15 mouse cellular contexts compared by ENCODE assay signal in the genomic region with DNA sequence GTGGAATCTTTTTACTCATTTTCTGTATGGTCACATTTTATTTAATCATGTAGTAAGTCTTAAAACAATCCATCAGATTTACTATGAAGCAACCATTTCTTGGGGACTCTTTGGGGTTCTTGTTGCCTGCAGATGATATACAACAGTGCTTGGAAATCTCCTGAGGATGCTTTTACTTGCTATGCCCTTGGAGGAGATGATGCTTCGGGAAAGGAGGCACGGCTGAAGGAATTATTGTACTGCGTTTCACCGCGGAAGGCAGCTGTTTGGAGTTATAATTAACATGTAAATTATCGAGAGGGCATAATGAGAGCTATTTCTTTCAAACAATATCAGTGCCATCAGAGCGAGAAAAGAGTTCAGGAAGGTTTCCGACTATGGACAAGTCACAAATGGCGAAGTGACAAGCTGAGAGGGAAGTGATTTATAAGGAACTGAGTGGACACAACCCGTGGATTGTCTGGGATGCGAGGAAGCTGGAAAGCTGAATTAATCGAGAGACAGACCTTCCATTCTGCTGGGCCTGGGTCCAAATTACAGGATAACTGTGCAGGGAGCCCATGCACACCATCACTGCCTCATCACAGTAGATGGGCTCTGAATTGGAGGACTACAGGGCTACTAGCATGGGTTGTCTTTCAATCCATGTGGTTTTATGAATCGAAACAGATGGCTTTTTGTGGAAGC. TPM values are rescaled to one million over a fixed set of nuclear protein-coding genes. Genes with fewer than 3 reads are reported as not detected.
DNase-seq lines count a peak whose midpoint lies in the region; ATAC-seq and TF ChIP-seq lines count a peak whose summit lies in the region.
"Had no signal": no experiment of that assay in that cellular context is flagged by ENCODE, and none has a peak within 500 bp of the region (broad histone marks: within the 10 kb centered on the region; RNA-seq: fewer than 3 reads in every experiment).

No protein-coding gene starts in this region.

- peaks cover 13% of the 10 kb centered on the region; the same call in 1 of the 2 replicates for H3K36me3 ChIP-seq in midbrain, embryonic 14.5 days (ENCODE audit: control insufficient read depth, insufficient read depth, low read length)
- no peaks in the 10 kb centered on the region for H3K36me3 ChIP-seq in midbrain, embryonic 13.5 days
- 0 out of 2 replicates have a peak, but pooled peaks cover under 1% of the 10 kb centered on the region for H3K36me3 ChIP-seq in forebrain, postnatal 0 days (ENCODE audit: insufficient read depth)
- H3K36me3 ChIP-seq in neural tube, embryonic 14.5 days (ENCODE audit: control insufficient read depth, insufficient read depth, low read length): no peaks in the 10 kb centered on the region
- no peaks in the 10 kb centered on the region for H3K36me3 ChIP-seq in stomach, postnatal 0 days (ENCODE audit: control insufficient read depth, insufficient read depth, low read length)
- H3K36me3 ChIP-seq: heart, embryonic 12.5 days; lung, embryonic 15.5 days had no signal

- no peaks in the 10 kb centered on the region for H3K4me1 ChIP-seq in midbrain, embryonic 14.5 days (ENCODE audit: control insufficient read depth, insufficient read depth, low read length)
- peaks cover 15% of the 10 kb centered on the region; the same call in 1 of the 2 replicates for H3K4me1 ChIP-seq in midbrain, embryonic 13.5 days (replicated peaks)
- H3K4me1 ChIP-seq in forebrain, postnatal 0 days (ENCODE audit: insufficient read depth): peaks cover 5% of the 10 kb centered on the region; the same call in 1 of the 2 replicates
- H3K4me1 ChIP-seq in neural tube, embryonic 14.5 days (ENCODE audit: control insufficient read depth, insufficient read depth, low read length): peaks cover 12% of the 10 kb centered on the region
- no peaks in the 10 kb centered on the region for H3K4me1 ChIP-seq in stomach, postnatal 0 days (replicated peaks; ENCODE audit: control insufficient read depth, insufficient read depth)
- H3K4me1 ChIP-seq: heart, embryonic 12.5 days; lung, embryonic 15.5 days had no signal

- WGBS in midbrain, embryonic 14.5 days: 54% methylated on average over 13 of the region's 13 CpGs
- 57% methylated on average over 13 of the region's 13 CpGs for WGBS in midbrain, embryonic 13.5 days
- 23% methylated on average over 13 of the region's 13 CpGs for WGBS in forebrain, postnatal 0 days
- 19% methylated on average over 13 of the region's 13 CpGs for WGBS in neural tube, embryonic 14.5 days
- WGBS in stomach, postnatal 0 days: 85% methylated on average over 13 of the region's 13 CpGs

- no peaks in the 10 kb centered on the region for H3K27me3 ChIP-seq in midbrain, embryonic 14.5 days (ENCODE audit: control insufficient read depth, insufficient read depth, low read length)
- no peaks in the 10 kb centered on the region for H3K27me3 ChIP-seq in midbrain, embryonic 13.5 days
- no peaks in the 10 kb centered on the region for H3K27me3 ChIP-seq in forebrain, postnatal 0 days (ENCODE audit: insufficient read depth, low read length)
- no peaks in the 10 kb centered on the region for H3K27me3 ChIP-seq in neural tube, embryonic 14.5 days (ENCODE audit: control insufficient read depth, insufficient read depth, low read length)
- no peaks in the 10 kb centered on the region for H3K27me3 ChIP-seq in stomach, postnatal 0 days (ENCODE audit: control insufficient read depth, insufficient read depth, low read length)
- H3K27me3 ChIP-seq: CH12.LX; heart, embryonic 12.5 days; lung, embryonic 15.5 days had no signal

- H3K9me3 ChIP-seq in midbrain, embryonic 14.5 days (ENCODE audit: control insufficient read depth, low read length): no peaks in the 10 kb centered on the region
- H3K9me3 ChIP-seq in midbrain, embryonic 13.5 days: no peaks in the 10 kb centered on the region
- H3K9me3 ChIP-seq in forebrain, postnatal 0 days (ENCODE audit: low read length): no peaks in the 10 kb centered on the region
- no peaks in the 10 kb centered on the region for H3K9me3 ChIP-seq in neural tube, embryonic 14.5 days (ENCODE audit: control insufficient read depth, low read length)
- no peaks in the 10 kb centered on the region for H3K9me3 ChIP-seq in stomach, postnatal 0 days (ENCODE audit: control insufficient read depth, low read length)
- H3K9me3 ChIP-seq: heart, embryonic 12.5 days; lung, embryonic 15.5 days had no signal

- H3K4me2 ChIP-seq in midbrain, embryonic 14.5 days (ENCODE audit: low read length): no peak overlapping the region
- H3K4me2 ChIP-seq in midbrain, embryonic 13.5 days (replicated peaks): no peak overlapping the region
- H3K4me2 ChIP-seq in forebrain, postnatal 0 days (ENCODE audit: low read depth): 0 out of 2 replicates have a peak overlapping the region, but pooled peaks have one; percentile 15
- no peak overlapping the region; the same call in 1 of the 2 replicates for H3K4me2 ChIP-seq in neural tube, embryonic 14.5 days (ENCODE audit: low read depth, low read length)
- no peak overlapping the region for H3K4me2 ChIP-seq in stomach, postnatal 0 days (replicated peaks; ENCODE audit: low read depth)
- H3K4me2 ChIP-seq: heart, embryonic 12.5 days; liver, embryonic 11.5 days; lung, embryonic 15.5 days had no signal

- H3K9ac ChIP-seq in midbrain, embryonic 14.5 days (replicated peaks; ENCODE audit: low read length): no peak overlapping the region
- no peak overlapping the region for H3K9ac ChIP-seq in midbrain, embryonic 13.5 days (replicated peaks)
- H3K9ac ChIP-seq in forebrain, postnatal 0 days: no peak overlapping the region
- no peak overlapping the region for H3K9ac ChIP-seq in neural tube, embryonic 14.5 days (replicated peaks; ENCODE audit: low read depth, low read length)
- no peak overlapping the region for H3K9ac ChIP-seq in stomach, postnatal 0 days (ENCODE audit: low read length)
- H3K9ac ChIP-seq: heart, embryonic 12.5 days; lung, embryonic 15.5 days had no signal

- TF ChIP-seq EP300 in stomach, postnatal 0 days (optimal IDR thresholded peaks at IDR 0.05): no peak

- H3K27ac ChIP-seq in midbrain, embryonic 14.5 days (replicated peaks; ENCODE audit: low read depth, low read length): peak overlapping the region; percentile 50
- H3K27ac ChIP-seq in midbrain, embryonic 13.5 days: no peak overlapping the region
- H3K27ac ChIP-seq in forebrain, postnatal 0 days (ENCODE audit: low read depth, low read length): peak overlapping the region; percentile 55; the same call in 1 of the 2 replicates
- H3K27ac ChIP-seq in neural tube, embryonic 14.5 days (ENCODE audit: low read depth, low read length): 0 out of 2 replicates have a peak overlapping the region, but pooled peaks have one; percentile 45
- no peak overlapping the region for H3K27ac ChIP-seq in stomach, postnatal 0 days (replicated peaks)
- H3K27ac ChIP-seq: lung, embryonic 15.5 days had no signal

- ATAC-seq in midbrain, embryonic 14.5 days (ENCODE audit: low FRiP score, low TSS enrichment): no peak
- no peak for ATAC-seq in midbrain, embryonic 13.5 days
- ATAC-seq in forebrain, postnatal 0 days: peak; percentile 60
- peak; percentile 84; the same call in 1 of the 2 replicates for ATAC-seq in neural tube, embryonic 14.5 days (ENCODE audit: low read depth)
- no peak for ATAC-seq in stomach, postnatal 0 days (ENCODE audit: low FRiP score, low TSS enrichment)

- no peak for TF ChIP-seq CTCF in forebrain, postnatal 0 days (IDR thresholded peaks at IDR 0.05; ENCODE audit: low read depth)
- TF ChIP-seq CTCF in stomach, postnatal 0 days (IDR thresholded peaks at IDR 0.05; ENCODE audit: low read depth): no peak

- H3K4me3 ChIP-seq in midbrain, embryonic 14.5 days (replicated peaks; ENCODE audit: low read depth, low read length): no peak overlapping the region
- no peak overlapping the region for H3K4me3 ChIP-seq in midbrain, embryonic 13.5 days (replicated peaks)
- H3K4me3 ChIP-seq in forebrain, postnatal 0 days (ENCODE audit: low read depth, low read length): no peak overlapping the region
- no peak overlapping the region for H3K4me3 ChIP-seq in neural tube, embryonic 14.5 days (ENCODE audit: low read depth, low read length)
- H3K4me3 ChIP-seq in stomach, postnatal 0 days (ENCODE audit: low read depth, low read length): no peak overlapping the region
- H3K4me3 ChIP-seq: heart, embryonic 12.5 days; lung, embryonic 15.5 days had no signal

- peak; percentile 42 for DNase-seq in cerebellum, adult 9-11 months
- no peak for DNase-seq in cerebellum, adult 11 months
- peak; percentile 32 for DNase-seq in midbrain, embryonic 14.5 days
- peak; percentile 42 for DNase-seq in forebrain, postnatal 0 days
- no peak for DNase-seq in stomach, postnatal 0 days (ENCODE audit: low spot score)
- no peak for DNase-seq in thymus, postnatal 10 days (ENCODE audit: low spot score in 2 of 2)
- DNase-seq: kidney, adult 18-20 months; kidney, postnatal 14 days; thymus, adult 2 months had no signal

RNA-seq across cellular contexts. Expression of gene Map2, which starts 20.1 kb away (rescaled TPM):
- polyA plus RNA-seq in midbrain, embryonic 14.5 days (2014; fragmentation: Nextera tagmentation; extraction: Ambion mirVana): 489 and 491 TPM in 2 replicates
- 446 and 458 TPM in 2 replicates for polyA plus RNA-seq in midbrain, embryonic 13.5 days (2015; fragmentation: Nextera tagmentation; extraction: Ambion mirVana)
- 1,213 and 1,278 TPM in 2 replicates for total RNA-seq in forebrain, postnatal 0 days (2014; rRNA removed)
- polyA plus RNA-seq in forebrain, postnatal 0 days (2015; fragmentation: Nextera tagmentation; extraction: Ambion mirVana): 200 and 291 TPM in 2 replicates
- polyA plus RNA-seq in neural tube, embryonic 14.5 days (2014; fragmentation: Nextera tagmentation; extraction: Ambion mirVana): 458 and 523 TPM in 2 replicates
- 3.5 and 3.8 TPM in 2 replicates for polyA plus RNA-seq in stomach, postnatal 0 days (2015; fragmentation: Nextera tagmentation; extraction: Ambion mirVana)

Comparison
In these comparisons a context has a peak if more than half of its experiments do, and no peak if none do; other contexts are left out.
1. DNase-seq: peak in cerebellum, adult 9-11 months (single experiment), midbrain, embryonic 14.5 days (single experiment) and forebrain, postnatal 0 days (single experiment); none in cerebellum, adult 11 months (single experiment), stomach, postnatal 0 days (single experiment) and thymus, postnatal 10 days (0 of 2).
2. H3K27ac ChIP-seq: peak in midbrain, embryonic 14.5 days (single experiment), forebrain, postnatal 0 days (single experiment) and neural tube, embryonic 14.5 days (single experiment); none in midbrain, embryonic 13.5 days (single experiment) and stomach, postnatal 0 days (single experiment).
3. ATAC-seq: peak in forebrain, postnatal 0 days (single experiment) and neural tube, embryonic 14.5 days (single experiment); none in midbrain, embryonic 14.5 days (single experiment), midbrain, embryonic 13.5 days (single experiment) and stomach, postnatal 0 days (single experiment).
4. RNA of gene Map2, which starts 20.1 kb away (polyA plus RNA-seq): 458 to 523 TPM in neural tube, embryonic 14.5 days, 489 to 491 TPM in midbrain, embryonic 14.5 days, 446 to 458 TPM in midbrain, embryonic 13.5 days and 200 to 291 TPM in forebrain, postnatal 0 days; 3.5 to 3.8 TPM in stomach, postnatal 0 days; every median in the first group is over 10 times any median in the second.